Mouse (Mus musculus): ENCODE data around the gene Dph5.

- TF ChIP-seq MYOD1 (IDR thresholded peaks at IDR 0.05; ENCODE audit: control insufficient read depth, insufficient read length, low read depth) (no peak), CTCF (IDR thresholded peaks at IDR 0.05; ENCODE audit: control insufficient read depth, insufficient read depth, insufficient read length) (no peak), USF1 (IDR thresholded peaks at IDR 0.05; ENCODE audit: low read depth) (no peak), MAX (IDR thresholded peaks at IDR 0.05) (no peak), CEBPB (IDR thresholded peaks at IDR 0.05; ENCODE audit: low read depth) (no peak), MYOG (IDR thresholded peaks at IDR 0.05; ENCODE audit: control insufficient read depth, extremely low read depth, insufficient read length) (no peak)
Observed at GRCm38 (mm10) chr3:115941464-115941863, 53.8 kb downstream of the Dph5 start.

Measured in C2C12 (cell line).